Mouse (Mus musculus) MEL (cell line): Measurements from ENCODE around the gene Ccdc125. TPM values are rescaled to one million over a fixed set of nuclear protein-coding genes. Genes with fewer than 3 reads are reported as not detected.
A peak's percentile ranks its signal among the peaks of the same experiment; 100 is the strongest.

Experiments
- DNase-seq: peaks from one replicate; pipeline ENCODE4 v3.0.0; 2011; ENCODE audit warnings: low read depth, low spot score
- H3K27ac ChIP-seq: 2 replicates; pipeline ENCODE4 v1.5.1; 2012; ENCODE audit warnings: low read depth, mild to moderate bottlenecking, control low read depth, low read length, moderate library complexity; ENCODE audit not compliant: control insufficient read depth
- H3K27me3 ChIP-seq, 2 experiments: fragments of 150-350 bp in 1 of 2; sonication (generic) in 1 of 2; 2 replicates each; pipeline ENCODE4 v1.6.1; 2012; ENCODE audit warnings: low read length in 2 of 2, mild to moderate bottlenecking in 2 of 2, improper control_type of control experiment in 1 of 2, moderate library complexity in 1 of 2; ENCODE audit not compliant: insufficient read depth in 2 of 2, control insufficient read depth in 1 of 2
- H3K36me3 ChIP-seq, 2 experiments: 2 replicates each; pipeline ENCODE4 v1.6.1; 2012 to 2014; ENCODE audit warnings: low read length in 2 of 2, improper control_type of control experiment in 1 of 2, inconsistent platforms in 1 of 2, mild to moderate bottlenecking in 1 of 2; ENCODE audit not compliant: insufficient read depth in 2 of 2, control insufficient read depth in 1 of 2
- H3K4me1 ChIP-seq, 2 experiments: fragments of 150-350 bp in 1 of 2; sonication (generic) in 1 of 2; 2 replicates each; pipeline ENCODE4 v1.6.1; 2012; ENCODE audit warnings: low read length in 2 of 2, improper control_type of control experiment in 1 of 2, mild to moderate bottlenecking in 1 of 2; ENCODE audit not compliant: insufficient read depth in 2 of 2, control insufficient read depth in 1 of 2
- H3K4me3 ChIP-seq, 2 experiments: fragments of 150-350 bp in 1 of 2; sonication (generic) in 1 of 2; 2 replicates each; pipeline ENCODE4 v1.5.1; 2012; ENCODE audit warnings: low read depth in 2 of 2, low read length in 2 of 2, mild to moderate bottlenecking in 2 of 2, moderate library complexity in 2 of 2, control low read depth in 1 of 2, improper control_type of control experiment in 1 of 2; ENCODE audit not compliant: control insufficient read depth in 1 of 2, insufficient read depth in 1 of 2
- H3K79me2 ChIP-seq: 2 replicates; pipeline ENCODE4 v1.6.1; 2012; ENCODE audit warnings: mild to moderate bottlenecking, low read length, moderate library complexity; ENCODE audit not compliant: control insufficient read depth, poor library complexity, insufficient read depth
- H3K9ac ChIP-seq: 2 replicates; pipeline ENCODE4 v1.6.1; 2012; ENCODE audit warnings: low read depth, mild to moderate bottlenecking, control low read depth, low read length, moderate library complexity; ENCODE audit not compliant: control insufficient read depth, poor library complexity, severe bottlenecking
- H3K9me3 ChIP-seq: fragments of 150-350 bp; sonication (generic); replicated peaks from 2 replicates; pipeline ENCODE4 v1.6.1; 2012; ENCODE audit warnings: mild to moderate bottlenecking, low read length, improper control_type of control experiment, moderate library complexity; ENCODE audit not compliant: insufficient read depth
- CTCF ChIP-seq, 3 experiments: IDR thresholded peaks in 2 of 3; conservative IDR thresholded peaks in 1 of 3; 2 replicates each; pipeline ENCODE4 v1.5.1; 2011 to 2012; ENCODE audit warnings: low read length in 3 of 3, low read depth in 2 of 3, mild to moderate bottlenecking in 2 of 3, improper control_type of control experiment in 1 of 3, inconsistent platforms in 1 of 3, mixed read lengths in 1 of 3, moderate library complexity in 1 of 3; ENCODE audit not compliant: control insufficient read depth in 1 of 3, insufficient read depth in 1 of 3, poor library complexity in 1 of 3, severe bottlenecking in 1 of 3
- EP300 ChIP-seq, 2 experiments: IDR thresholded peaks; 2 replicates each; pipeline ENCODE4 v1.6.1; 2011; ENCODE audit warnings: improper control_type of control experiment in 2 of 2, low read length in 2 of 2, low read depth in 1 of 2, mild to moderate bottlenecking in 1 of 2
- GATA1 ChIP-seq: IDR thresholded peaks from 2 replicates; pipeline ENCODE4 v1.6.1; 2011; ENCODE audit warnings: low read depth, low read length, improper control_type of control experiment
- KAT2A ChIP-seq: conservative IDR thresholded peaks from 2 replicates; pipeline ENCODE4 v1.6.1; 2012; ENCODE audit warnings: low read depth, low read length, improper control_type of control experiment, inconsistent platforms
- MAX ChIP-seq: IDR thresholded peaks from 2 replicates; pipeline ENCODE4 v1.6.1; 2011; ENCODE audit warnings: low read length, improper control_type of control experiment
- MXI1 ChIP-seq: IDR thresholded peaks from 2 replicates; pipeline ENCODE4 v1.6.1; 2011; ENCODE audit warnings: mild to moderate bottlenecking, low read depth, low read length, improper control_type of control experiment
- MYB ChIP-seq: IDR thresholded peaks from 2 replicates; pipeline ENCODE4 v1.6.1; 2011; ENCODE audit warnings: mild to moderate bottlenecking, low read depth, low read length, improper control_type of control experiment
- MYC ChIP-seq: IDR thresholded peaks from 2 replicates; pipeline ENCODE4 v1.6.1; 2011; ENCODE audit warnings: low read depth, mild to moderate bottlenecking, low read length, improper control_type of control experiment, moderate library complexity
- RAD21 ChIP-seq: IDR thresholded peaks from 2 replicates; pipeline ENCODE4 v1.6.1; 2011; ENCODE audit warnings: mild to moderate bottlenecking, low read depth, low read length, improper control_type of control experiment
- RCOR1 ChIP-seq: IDR thresholded peaks from 2 replicates; pipeline ENCODE4 v1.6.1; 2012; ENCODE audit warnings: low read depth, mild to moderate bottlenecking, inconsistent platforms, low read length, improper control_type of control experiment
- SIN3A ChIP-seq: IDR thresholded peaks from 2 replicates; pipeline ENCODE4 v1.6.1; 2012; ENCODE audit warnings: low read length, improper control_type of control experiment, inconsistent platforms
- SMC3 ChIP-seq: IDR thresholded peaks from 2 replicates; pipeline ENCODE4 v1.6.1; 2011; ENCODE audit warnings: low read depth, low read length, improper control_type of control experiment
- TCF12 ChIP-seq: IDR thresholded peaks from 2 replicates; pipeline ENCODE4 v1.6.1; 2014; ENCODE audit warnings: low read depth, mild to moderate bottlenecking, inconsistent platforms, low read length, improper control_type of control experiment, moderate library complexity
- USF1 ChIP-seq: IDR thresholded peaks from 2 replicates; pipeline ENCODE4 v1.6.1; 2014; ENCODE audit warnings: low read depth, mild to moderate bottlenecking, inconsistent platforms, low read length, improper control_type of control experiment, moderate library complexity
- ZC3H11A ChIP-seq: IDR thresholded peaks from 2 replicates; pipeline ENCODE4 v1.6.1; 2012; ENCODE audit warnings: low read depth, mild to moderate bottlenecking, inconsistent platforms, low read length, improper control_type of control experiment
- ZKSCAN1 ChIP-seq: IDR thresholded peaks from 2 replicates; pipeline ENCODE4 v1.6.1; 2012; ENCODE audit warnings: low read depth, mild to moderate bottlenecking, inconsistent platforms, low read length, improper control_type of control experiment, moderate library complexity
- ZNF384 ChIP-seq: IDR thresholded peaks from 2 replicates; pipeline ENCODE4 v1.6.1; 2012; ENCODE audit warnings: low read depth, mild to moderate bottlenecking, inconsistent platforms, low read length, improper control_type of control experiment
- polyA plus RNA-seq, 2 experiments: library from polyadenylated mRNA; stranded (reverse) in 1 of 2; unstranded in 1 of 2; fragments of >175 nt in 1 of 2; fragments of >200 nt in 1 of 2; gene quantifications; 2 replicates each; pipeline versions ENCODE4 v1.2.1 to v1.2.4; 2012; ENCODE audit warnings: low replicate concordance in 2 of 2, low read depth in 1 of 2; ENCODE audit not compliant: insufficient read length in 2 of 2, insufficient read depth in 1 of 2, missing spikeins in 1 of 2
- total RNA-seq: library from RNA; depleted of rRNA; stranded (reverse); fragments of 300-350 nt; gene quantifications from 2 replicates; pipeline ENCODE4 v1.2.3, GENCODE M21; 2012

The Ccdc125 gene
- total and polyA plus RNA-seq, 3 experiments, result 0.29 TPM; not detected in 2

- no peak overlapping the region for H3K4me3 ChIP-seq
- no peak for TF ChIP-seq TCF12
- TF ChIP-seq MXI1, result no peak
- TF ChIP-seq MYB, result no peak
- TF ChIP-seq EP300 (IDR thresholded peaks at IDR 0.05; ENCODE audit: low read depth in 1 of 2, low read length in 2 of 2), result no peak
- TF ChIP-seq ZKSCAN1, result no peak
- peaks cover 14% of the 10 kb centered on the region for H3K79me2 ChIP-seq
- H3K27me3 ChIP-seq, result no peaks in the 10 kb centered on the region
- no peak overlapping the region for H3K9ac ChIP-seq
- DNase-seq, result no peak
- H3K4me1 ChIP-seq, result no peaks in the 10 kb centered on the region; a peak in 1 of 4 replicates
- H3K9me3 ChIP-seq, result no peaks in the 10 kb centered on the region
- peaks cover 6 to 17% of the 10 kb centered on the region in 2 experiments for H3K36me3 ChIP-seq
- no peak overlapping the region for H3K27ac ChIP-seq
Observed at GRCm38 (mm10) chr13:100658091-100658490, 11.4 kb upstream of the Ccdc125 start.

GRCm38 (mm10) chr13:100659864-100660456, 9.6 kb upstream of the Ccdc125 start:
- Histone ChIP-seq H3K27ac (no peak overlapping the region), H3K9me3 (no peaks in the 10 kb centered on the region), H3K4me1 (no peaks in the 10 kb centered on the region), H3K9ac (no peak overlapping the region), H3K79me2 (peaks cover 2% of the 10 kb centered on the region; the same call in 1 of the 2 replicates), H3K36me3 (peaks cover 2 to 11% of the 10 kb centered on the region in 2 experiments; a peak in 3 of 4 replicates), H3K4me3 (no peak overlapping the region), H3K27me3 (no peaks in the 10 kb centered on the region)
- TF ChIP-seq EP300 (IDR thresholded peaks at IDR 0.05; ENCODE audit: low read depth in 1 of 2, low read length in 2 of 2), result no peak
- peak; percentile 78 to 95 (median 81) for TF ChIP-seq CTCF (IDR thresholded peaks at IDR 0.05 in 2 of 3, conservative IDR thresholded peaks at IDR 0.05 in 1 of 3; ENCODE audit: control insufficient read depth in 1 of 3, insufficient read depth in 1 of 3, low read depth in 2 of 3, low read length in 3 of 3, poor library complexity in 1 of 3, severe bottlenecking in 1 of 3)
- no peak for TF ChIP-seq USF1
- peak; percentile 75 for TF ChIP-seq MXI1
- TF ChIP-seq RCOR1, result peak; percentile 61; the same call in 1 of the 2 replicates
- TF ChIP-seq KAT2A, result no peak
- peak; percentile 70 for TF ChIP-seq SIN3A
- TF ChIP-seq SMC3, result peak; percentile 71
- TF ChIP-seq MYC, result peak; percentile 97
- peak; percentile 78 for TF ChIP-seq MAX
- TF ChIP-seq ZC3H11A, result peak; percentile 54
- TF ChIP-seq MYB, result no peak
- 0 out of 2 replicates have a peak, but pooled peaks have one; percentile 23 for TF ChIP-seq ZNF384
- peak; percentile 42 for TF ChIP-seq GATA1
- peak; percentile 73 for TF ChIP-seq RAD21
- DNase-seq, result peak; percentile 84
